Mouse (Mus musculus) ES-Bruce4 (cell line): ENCODE results near the gene Itgb6. TPM values are rescaled to one million over a fixed set of nuclear protein-coding genes. Genes with fewer than 3 reads are reported as not detected.

Source experiments
- H3K27ac ChIP-seq: 2 replicates; pipeline ENCODE4 v1.5.1; 2012; ENCODE audit warnings: low read length, inconsistent platforms; ENCODE audit not compliant: insufficient read depth
- H3K27me3 ChIP-seq: 2 replicates; pipeline ENCODE4 v1.6.1; 2012; ENCODE audit warnings: mild to moderate bottlenecking, low read length, inconsistent platforms; ENCODE audit not compliant: control insufficient read depth, poor library complexity, insufficient read depth, severe bottlenecking
- H3K36me3 ChIP-seq: 2 replicates; pipeline ENCODE4 v1.6.1; 2012; ENCODE audit warnings: inconsistent platforms, mild to moderate bottlenecking, low read length, moderate library complexity; ENCODE audit not compliant: control insufficient read depth, poor library complexity, insufficient read depth, severe bottlenecking
- H3K4me1 ChIP-seq: one replicate; pipeline ENCODE4 v1.8.1; 2011; ENCODE audit warnings: low read length; ENCODE audit not compliant: control insufficient read depth, insufficient read depth
- H3K4me3 ChIP-seq: 2 replicates; pipeline ENCODE4 v1.5.1; 2011; ENCODE audit warnings: low read depth, mild to moderate bottlenecking, low read length
- H3K9ac ChIP-seq: 2 replicates; pipeline ENCODE4 v1.6.1; 2012; ENCODE audit warnings: low read depth, mild to moderate bottlenecking, inconsistent platforms; ENCODE audit not compliant: poor library complexity, severe bottlenecking
- H3K9me3 ChIP-seq: replicated peaks from 2 replicates; pipeline ENCODE4 v1.6.1; 2012; ENCODE audit warnings: mild to moderate bottlenecking, low read length, inconsistent platforms; ENCODE audit not compliant: control insufficient read depth, poor library complexity, insufficient read depth, severe bottlenecking
- CTCF ChIP-seq: IDR thresholded peaks from one replicate; pipeline ENCODE4 v1.8.1; 2011; ENCODE audit warnings: low read depth, low read length
- EP300 ChIP-seq: IDR thresholded peaks from 2 replicates; pipeline ENCODE4 v1.6.1; 2011; ENCODE audit warnings: low read depth, low read length; ENCODE audit not compliant: insufficient read depth
- POLR2A ChIP-seq: IDR thresholded peaks from one replicate; pipeline ENCODE4 v1.8.1; 2011; ENCODE audit warnings: low read length; ENCODE audit not compliant: insufficient read depth
- polyA plus RNA-seq: library from polyadenylated mRNA; stranded (reverse); fragments of >200 nt; gene quantifications from 2 replicates; pipeline ENCODE4 v1.2.4, GENCODE M21; 2011; ENCODE audit warnings: low read depth; ENCODE audit not compliant: missing spikeins, insufficient read depth, insufficient read length

Gene Itgb6
- polyA plus RNA-seq, 1 experiment = 0.28 TPM

DNA sequence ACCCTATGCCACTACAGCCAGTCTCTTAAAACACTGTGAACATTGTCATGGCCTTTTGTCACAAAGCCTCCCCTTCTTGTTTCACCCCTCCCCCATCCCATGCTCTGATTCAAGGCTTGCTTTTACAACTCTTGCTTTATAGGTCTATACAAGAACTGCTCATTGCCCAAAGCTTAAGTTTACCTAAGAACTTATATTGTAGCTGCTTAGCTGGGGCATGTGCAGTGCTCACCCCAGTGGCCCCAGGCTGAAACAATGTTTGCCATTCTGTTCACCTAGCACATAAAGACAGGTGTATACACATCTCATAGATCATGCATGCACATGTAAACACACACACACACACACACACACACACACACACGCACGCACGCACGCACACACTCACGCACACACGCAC lies 25.9 kb downstream of the Itgb6 start:
- H3K36me3 ChIP-seq = no peaks in the 10 kb centered on the region
- no peak for TF ChIP-seq POLR2A
- TF ChIP-seq EP300 = no peak
- TF ChIP-seq CTCF = no peak
- H3K4me3 ChIP-seq = no peak overlapping the region
- H3K9me3 ChIP-seq = no peaks in the 10 kb centered on the region
- H3K4me1 ChIP-seq = no peaks in the 10 kb centered on the region
- no peaks in the 10 kb centered on the region for H3K27me3 ChIP-seq
- H3K9ac ChIP-seq = no peak overlapping the region
- H3K27ac ChIP-seq = no peak overlapping the region

DNA sequence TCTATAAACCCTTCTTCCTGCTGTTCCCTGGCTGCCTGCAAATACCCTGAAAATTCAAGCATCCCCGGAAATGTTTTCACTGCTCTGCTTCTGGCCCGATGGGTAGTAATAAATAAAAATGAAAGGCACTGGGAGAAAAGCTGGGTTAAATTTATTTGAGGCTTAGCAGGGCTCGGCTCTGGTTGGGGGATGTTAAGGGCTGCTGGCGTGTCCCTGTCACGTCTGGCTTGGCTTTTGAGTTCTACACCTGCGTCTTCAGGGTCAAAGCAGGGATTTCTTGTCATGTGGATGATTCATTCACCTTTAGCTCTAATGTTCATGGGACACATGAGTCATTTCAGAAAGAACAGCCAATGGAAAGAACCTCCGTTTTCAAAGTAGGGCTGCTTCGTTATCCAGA lies 26.7 kb downstream of the Itgb6 start:
- H3K36me3 ChIP-seq = no peaks in the 10 kb centered on the region
- H3K4me1 ChIP-seq = no peaks in the 10 kb centered on the region
- no peak overlapping the region for H3K27ac ChIP-seq
- H3K4me3 ChIP-seq = no peak overlapping the region
- no peak overlapping the region for H3K9ac ChIP-seq
- no peaks in the 10 kb centered on the region for H3K9me3 ChIP-seq
- no peaks in the 10 kb centered on the region for H3K27me3 ChIP-seq
- no peak for TF ChIP-seq CTCF
- TF ChIP-seq EP300 = no peak
- TF ChIP-seq POLR2A = no peak

DNA sequence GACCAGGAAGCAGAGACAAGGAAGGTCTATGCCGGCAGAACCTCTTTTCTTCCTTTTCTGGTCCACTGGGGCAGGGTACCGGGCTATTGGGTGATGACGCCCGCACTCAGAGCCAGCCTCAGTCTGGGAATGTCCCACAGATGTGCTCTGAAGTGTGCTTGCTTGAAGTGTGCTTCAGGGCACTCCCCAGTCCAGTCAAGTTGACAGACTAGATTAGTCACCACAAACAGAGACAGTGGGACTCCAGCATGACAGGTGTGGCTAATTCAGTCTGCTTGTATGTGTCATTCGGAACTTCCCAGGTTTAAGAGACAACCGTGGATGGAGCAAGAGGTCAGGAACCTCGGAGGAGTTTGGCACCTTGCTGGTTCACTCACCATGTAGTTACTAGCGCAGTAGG lies 27.9 kb downstream of the Itgb6 start:
- Histone ChIP-seq H3K4me3 (no peak overlapping the region), H3K4me1 (no peaks in the 10 kb centered on the region), H3K27me3 (no peaks in the 10 kb centered on the region), H3K9me3 (no peaks in the 10 kb centered on the region), H3K9ac (no peak overlapping the region), H3K27ac (no peak overlapping the region), H3K36me3 (no peaks in the 10 kb centered on the region)
- no peak for TF ChIP-seq EP300

DNA sequence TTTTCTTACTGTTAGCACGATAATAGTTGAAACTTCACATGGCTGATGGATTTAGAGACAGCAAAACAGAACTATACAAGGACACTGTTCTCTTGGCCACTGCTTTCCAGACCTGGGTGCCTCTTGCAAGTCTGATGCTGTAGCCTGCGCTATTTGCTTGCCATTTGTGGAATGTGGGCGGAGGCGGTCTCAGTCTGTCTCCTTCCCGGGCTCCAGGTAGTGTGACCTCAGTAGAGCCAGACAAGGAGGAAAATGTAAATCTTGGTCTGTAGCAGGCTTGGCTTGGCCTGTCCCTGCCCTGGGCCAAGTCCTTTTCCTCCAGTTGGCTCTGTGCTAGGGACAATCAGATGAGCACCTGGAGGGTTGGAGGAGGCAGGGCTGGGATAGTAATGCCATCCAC lies 30.2 kb downstream of the Itgb6 start:
- Histone ChIP-seq H3K9ac (no peak overlapping the region), H3K27ac (no peak overlapping the region), H3K4me3 (no peak overlapping the region), H3K4me1 (peaks cover 2% of the 10 kb centered on the region), H3K27me3 (no peaks in the 10 kb centered on the region), H3K36me3 (no peaks in the 10 kb centered on the region), H3K9me3 (no peaks in the 10 kb centered on the region)
- no peak for TF ChIP-seq CTCF
- no peak for TF ChIP-seq POLR2A
- TF ChIP-seq EP300 = peak; percentile 76; the same call in 1 of the 2 replicates

DNA sequence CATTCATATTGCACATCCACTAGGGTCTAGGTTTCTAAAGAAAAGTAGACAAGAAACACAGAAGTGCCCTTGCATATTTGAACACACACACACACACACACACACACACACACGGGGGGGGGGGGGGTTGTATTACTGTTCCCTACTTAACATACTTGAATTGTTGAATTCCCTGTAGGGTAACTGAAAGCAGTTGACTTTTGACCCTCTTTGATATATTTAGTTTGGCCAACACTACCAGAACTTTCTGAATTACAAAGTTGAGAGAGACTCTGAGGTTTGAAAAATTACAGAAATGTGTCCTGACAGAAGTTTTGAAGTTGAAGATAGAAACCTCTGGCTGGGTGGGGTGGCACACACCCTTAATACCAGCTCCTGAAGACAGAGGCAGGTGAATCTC lies 32.2 kb downstream of the Itgb6 start:
- Histone ChIP-seq H3K27me3 (no peaks in the 10 kb centered on the region), H3K9me3 (no peaks in the 10 kb centered on the region), H3K36me3 (no peaks in the 10 kb centered on the region), H3K4me3 (no peak overlapping the region), H3K27ac (no peak overlapping the region), H3K9ac (no peak overlapping the region), H3K4me1 (peaks cover 2% of the 10 kb centered on the region)
- no peak for TF ChIP-seq CTCF

DNA sequence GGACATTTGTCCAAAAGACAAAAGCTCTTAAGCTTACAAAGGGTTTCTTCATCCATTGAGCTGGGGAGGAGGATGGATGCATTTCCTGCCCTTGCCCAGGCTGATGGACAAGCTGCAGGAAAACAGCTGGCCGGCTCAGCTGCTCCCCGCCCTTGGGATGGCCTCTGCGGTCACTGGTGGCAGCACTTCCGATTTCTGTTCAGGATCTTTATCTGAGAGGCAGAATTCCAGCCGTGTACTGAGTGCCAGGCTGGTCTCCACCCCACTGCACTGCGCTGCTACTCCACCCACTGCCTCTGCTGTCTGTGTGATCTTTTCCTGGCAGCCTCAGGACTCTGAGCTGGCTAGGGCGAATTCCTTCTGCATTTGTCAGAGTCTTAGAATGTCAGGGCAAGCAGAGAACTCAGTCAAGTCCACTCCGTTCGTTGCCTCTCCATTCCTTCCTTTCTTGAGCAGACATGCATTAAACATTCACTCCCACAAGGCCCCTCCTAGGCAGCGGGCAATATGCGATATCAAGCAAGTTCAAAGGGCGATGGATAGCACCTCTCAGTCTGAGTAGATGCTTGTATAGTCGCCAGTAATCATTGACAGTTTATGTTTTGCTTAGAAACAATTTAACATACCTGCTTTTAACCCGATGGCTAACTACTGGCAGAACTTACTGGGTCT lies 33.4 kb downstream of the Itgb6 start:
- Histone ChIP-seq H3K9me3 (no peaks in the 10 kb centered on the region), H3K4me1 (peaks cover 2% of the 10 kb centered on the region), H3K27me3 (no peaks in the 10 kb centered on the region), H3K4me3 (no peak overlapping the region), H3K36me3 (no peaks in the 10 kb centered on the region), H3K9ac (no peak overlapping the region), H3K27ac (no peak overlapping the region)
- TF ChIP-seq CTCF (no peak), POLR2A (no peak), EP300 (no peak)
